Mouse (Mus musculus) frontal cortex, postnatal 14 days (tissue): Measurements from ENCODE around the gene Fggy.

ENCODE experiments used
- DNase-seq, 2 experiments: peaks; one replicate each; pipeline ENCODE4 v3.0.0; 2022; ENCODE audit warnings: low spot score in 2 of 2

Fggy gene

GRCm38 (mm10) chr4:95729142-95729826, 172.0 kb downstream of the Fggy start:
- DNase-seq, result no peak

- DNase-seq, result no peak
These were observed 173.8 kb downstream of the Fggy start for GRCm38 (mm10) chr4:95731110-95731509.

- DNase-seq, result no peak
These were observed 176.3 kb downstream of the Fggy start for GRCm38 (mm10) chr4:95733397-95734249.

- DNase-seq, result no peak
These were observed 178.7 kb downstream of the Fggy start for GRCm38 (mm10) chr4:95735967-95736366.

GRCm38 (mm10) chr4:95736674-95737073, 179.4 kb downstream of the Fggy start:
- DNase-seq, result no peak

GRCm38 (mm10) chr4:95738179-95738578, 180.9 kb downstream of the Fggy start:
- no peak for DNase-seq

- no peak for DNase-seq
These were observed 181.4 kb downstream of the Fggy start for GRCm38 (mm10) chr4:95738725-95739124.

- DNase-seq, result no peak
These were observed 183.9 kb downstream of the Fggy start for GRCm38 (mm10) chr4:95741115-95741734.

- no peak for DNase-seq
These were observed 185.7 kb downstream of the Fggy start for GRCm38 (mm10) chr4:95742986-95743385.

GRCm38 (mm10) chr4:95746954-95747353, 189.6 kb downstream of the Fggy start:
- DNase-seq, result no peak

- no peak for DNase-seq
These were observed 190.3 kb downstream of the Fggy start for GRCm38 (mm10) chr4:95747415-95748202.

- no peak for DNase-seq
These were observed 192.9 kb downstream of the Fggy start for GRCm38 (mm10) chr4:95750186-95750585.

- no peak for DNase-seq
These were observed 195.4 kb downstream of the Fggy start for GRCm38 (mm10) chr4:95752538-95753188.

GRCm38 (mm10) chr4:95759027-95759731, 201.9 kb downstream of the Fggy start:
- DNase-seq, result no peak

GRCm38 (mm10) chr4:95765359-95765758, 208.1 kb downstream of the Fggy start:
- DNase-seq, result no peak

GRCm38 (mm10) chr4:95770469-95770868, 213.2 kb downstream of the Fggy start:
- no peak for DNase-seq

GRCm38 (mm10) chr4:95771542-95771941, 214.2 kb downstream of the Fggy start:
- DNase-seq, result no peak

GRCm38 (mm10) chr4:95771945-95772344, 214.6 kb downstream of the Fggy start:
- DNase-seq, result no peak

- DNase-seq, result no peak
These were observed 215.4 kb downstream of the Fggy start for GRCm38 (mm10) chr4:95772663-95773062.

GRCm38 (mm10) chr4:95775574-95775973, 218.3 kb downstream of the Fggy start:
- no peak for DNase-seq

- DNase-seq, result no peak
These were observed 220.5 kb downstream of the Fggy start for GRCm38 (mm10) chr4:95777839-95778238.
